Mouse (Mus musculus): ENCODE measurements at regions not wholly inside any gene's neighbourhood (a gene's known extent, or its start where the extent isn't known, plus 50 kb on each side); places are given as distances from the start of the nearest gene placed in this dataset.

DNA sequence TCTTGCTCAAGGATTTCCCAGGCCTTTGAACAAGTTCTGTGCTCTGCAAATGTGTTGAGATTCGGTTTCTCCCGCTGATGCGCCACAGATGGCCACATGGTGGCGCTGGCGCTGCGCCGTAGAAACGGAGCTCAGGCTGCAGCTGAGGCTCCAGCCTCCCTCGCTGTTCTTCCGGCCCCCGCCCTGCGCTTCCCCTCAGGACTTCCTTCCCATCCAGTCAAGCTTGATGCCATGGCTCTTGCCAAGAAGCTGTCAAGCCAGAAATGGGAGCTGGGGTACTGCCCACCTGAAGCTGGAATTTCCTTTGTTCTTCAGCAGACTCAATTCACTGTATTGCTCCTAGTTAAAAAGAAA lies 263.9 kb downstream of the Mpdz start:
- no peak for DNase-seq (ENCODE audit: low read depth)

DNA sequence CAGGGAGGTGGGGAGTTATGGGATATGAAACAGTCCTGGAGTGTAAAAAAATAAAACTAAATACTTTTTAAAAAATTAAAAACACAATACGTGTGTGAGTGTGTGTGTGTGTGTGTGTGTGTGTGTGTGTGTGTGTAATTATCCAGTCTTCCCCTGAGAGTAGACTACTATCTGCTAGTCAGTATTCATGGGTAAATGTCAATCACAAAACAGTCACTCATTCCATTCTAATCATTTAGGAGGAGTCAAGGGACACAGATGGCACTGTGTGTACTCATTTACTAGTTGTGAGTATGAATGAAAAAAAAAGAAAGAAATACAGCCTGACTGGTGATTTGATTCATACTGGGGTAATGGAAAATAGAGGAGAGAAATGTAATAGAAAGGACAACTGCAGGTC lies 226.5 kb downstream of the Mpdz start:
- DNase-seq (ENCODE audit: low read depth), result no peak

DNA sequence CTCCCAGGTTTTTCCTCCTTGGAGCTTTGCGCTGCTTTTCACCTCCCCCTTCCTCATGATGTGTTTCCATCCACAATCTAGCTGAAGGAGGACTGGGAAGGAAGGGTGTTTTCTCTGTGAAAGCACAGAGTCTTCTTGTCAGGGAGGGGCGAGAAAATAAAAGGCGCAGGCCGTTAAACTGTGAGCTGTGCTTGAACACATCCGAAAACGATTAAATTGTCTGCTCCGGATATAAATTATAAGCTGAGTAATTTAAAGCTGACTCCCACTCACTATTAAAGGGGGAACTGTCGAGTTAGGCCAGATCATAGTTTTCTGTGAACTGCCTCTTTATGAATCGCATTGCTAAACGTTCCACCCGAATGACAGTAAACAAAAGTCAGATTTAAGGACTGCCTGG lies 224.6 kb downstream of the Mpdz start:
- no peak for DNase-seq (ENCODE audit: low read depth)

DNA sequence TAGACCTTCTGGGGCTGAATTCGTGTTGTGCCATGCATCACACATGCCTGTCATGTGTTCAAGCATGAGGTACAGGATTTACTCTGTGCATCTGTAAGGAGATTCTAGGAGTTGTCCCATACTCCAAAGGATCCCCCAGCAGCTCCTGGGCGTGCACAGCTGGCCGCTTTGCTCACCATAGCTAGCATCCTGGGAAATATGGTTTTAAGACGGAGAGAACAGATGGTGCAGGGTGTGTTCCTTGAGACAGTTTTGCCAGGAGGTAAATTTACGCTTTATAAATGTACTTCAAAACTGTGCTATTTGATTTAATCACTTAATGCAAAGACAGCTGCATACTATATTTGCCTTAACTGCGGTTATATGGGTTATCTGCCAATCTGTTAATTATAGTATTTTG lies 220.6 kb downstream of the Mpdz start:
- DNase-seq (ENCODE audit: low read depth), result no peak

DNA sequence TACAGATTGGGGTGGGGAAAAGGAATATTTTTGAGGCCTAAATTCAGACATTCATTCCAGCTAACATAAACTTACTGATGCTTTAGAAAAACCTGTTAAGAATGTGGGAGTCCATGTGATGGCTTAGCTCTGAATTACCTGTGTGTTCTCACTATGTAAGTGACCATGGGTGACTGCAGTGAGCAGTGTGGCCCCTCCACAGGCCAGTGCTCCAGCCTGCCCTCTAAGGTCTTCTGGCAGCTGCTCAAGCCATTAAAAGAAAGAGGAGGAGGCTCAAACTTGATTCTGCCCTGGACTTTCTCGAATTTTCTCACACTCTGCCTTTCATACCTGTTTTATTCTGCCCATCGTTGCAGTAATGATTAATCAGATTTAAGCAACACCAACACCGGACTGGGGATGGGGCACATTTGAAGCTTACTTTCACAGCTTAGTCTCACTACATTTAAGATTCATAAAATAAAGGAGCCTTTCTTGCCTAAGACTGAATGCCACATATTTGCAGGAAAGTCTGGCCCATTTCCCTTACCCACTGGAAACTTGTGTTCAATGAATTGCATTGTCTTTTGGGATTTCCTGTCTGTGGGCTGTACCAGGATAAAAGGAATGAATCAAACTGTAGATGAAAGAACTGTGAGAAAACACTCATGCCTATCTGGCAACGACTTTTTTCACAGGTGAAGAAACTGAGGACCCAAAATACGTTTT lies 220.0 kb downstream of the Mpdz start:
- DNase-seq (ENCODE audit: low read depth), result no peak
